Mouse (Mus musculus) lung, adult 2 months (tissue): ENCODE measurements around the gene Rab11fip4.

ENCODE experiments used
- CTCF ChIP-seq: fragments of 200-500 bp; IDR thresholded peaks from 2 replicates; pipeline ENCODE4 v1.5.1; 2011; ENCODE audit warnings: mild to moderate bottlenecking, low read length, control low read depth; ENCODE audit not compliant: insufficient read depth
- POLR2A ChIP-seq: fragments of 200-500 bp; IDR thresholded peaks from 2 replicates; pipeline ENCODE4 v1.6.1; 2011; ENCODE audit warnings: low read depth, mild to moderate bottlenecking, control low read depth, low read length, borderline replicate concordance; ENCODE audit errors: extremely low read depth

- no peak for TF ChIP-seq POLR2A
- TF ChIP-seq CTCF = no peak
Measured at GRCm38 (mm10) chr11:79646026-79646425, 55.0 kb downstream of the Rab11fip4 start.
